Mouse (Mus musculus) liver, postnatal 0 days (tissue): ENCODE data around the gene Gpr65. TPM values are rescaled to one million over a fixed set of nuclear protein-coding genes. Genes with fewer than 3 reads are reported as not detected.
"Not testable (repeated sequence)": the region's sequence is repeated elsewhere in the genome, so short reads cannot be mapped to it uniquely, and the experiment has no call there.

Experiments
- ATAC-seq: fragments of 200-750 bp; cut with Nextera tagmentation; 2 replicates; pipeline ENCODE4 v1.8.0; 2017; ENCODE audit warnings: mild to moderate bottlenecking, moderate library complexity
- DNase-seq: peaks from one replicate; pipeline ENCODE4 v3.0.0-alpha.2; 2016
- H3K27ac ChIP-seq: fragments of 300-500 bp; sonication (generic); 2 replicates; pipeline ENCODE4 v1.5.1; 2014; ENCODE audit warnings: antibody characterized with exemption, moderate library complexity, mild to moderate bottlenecking, low read depth
- H3K27me3 ChIP-seq: fragments of 300-500 bp; sonication (generic); 2 replicates; pipeline ENCODE4 v1.6.1; 2014; ENCODE audit warnings: low read length, control low read depth, mixed read lengths; ENCODE audit not compliant: insufficient read depth
- H3K36me3 ChIP-seq: fragments of 300-500 bp; sonication (generic); replicated peaks from 2 replicates; pipeline ENCODE4 v1.6.1; 2014; ENCODE audit warnings: mild to moderate bottlenecking, control low read depth, low read length, moderate library complexity, mixed read lengths; ENCODE audit not compliant: insufficient read depth
- H3K4me1 ChIP-seq: fragments of 300-500 bp; sonication (generic); 2 replicates; pipeline ENCODE4 v1.6.1; 2014; ENCODE audit warnings: antibody characterized with exemption, mild to moderate bottlenecking, control low read depth; ENCODE audit not compliant: insufficient read depth
- H3K4me2 ChIP-seq: fragments of 300-500 bp; sonication (generic); 2 replicates; pipeline ENCODE4 v1.6.1; 2014; ENCODE audit warnings: low read depth, mild to moderate bottlenecking, low read length, moderate library complexity, mixed read lengths
- H3K4me3 ChIP-seq: fragments of 300-500 bp; sonication (generic); 2 replicates; pipeline ENCODE4 v1.5.1; 2014; ENCODE audit warnings: low read depth, low read length
- H3K9ac ChIP-seq: fragments of 300-500 bp; sonication (generic); replicated peaks from 2 replicates; pipeline ENCODE4 v1.6.1; 2014; ENCODE audit warnings: mild to moderate bottlenecking, moderate library complexity
- H3K9me3 ChIP-seq: fragments of 300-500 bp; sonication (generic); 2 replicates; pipeline ENCODE4 v1.6.1; 2016; ENCODE audit warnings: mild to moderate bottlenecking, control low read depth, low read length, mixed read lengths
- CTCF ChIP-seq: sonication (generic); IDR thresholded peaks from 2 replicates; pipeline ENCODE4 v1.5.1; 2016; ENCODE audit warnings: antibody characterized with exemption, low read depth
- EP300 ChIP-seq: IDR thresholded peaks from 2 replicates; pipeline ENCODE4 v1.6.1; 2016; ENCODE audit warnings: antibody characterized with exemption, low read depth, mild to moderate bottlenecking
- WGBS: fragments of 180-500 bp; shearing (Covaris S2); extraction: QIAGEN DNeasy Blood & Tissue Kit; methylation state at CpG from one replicate; pipeline ENCODE4 v1.1.7; 2014; ENCODE audit not compliant: insufficient replicate concordance; 5-methylcytosine and 5-hydroxymethylcytosine counted together
- polyA plus RNA-seq: library from polyadenylated mRNA; unstranded; fragments of >200 nt; fragmentation: Nextera tagmentation; extraction: Ambion mirVana; gene quantifications from 2 replicates; pipeline ENCODE4 v1.2.1, GENCODE M21; 2015

The Gpr65 gene
- polyA plus RNA-seq, 1 experiment from 2014 or later = 5.1 TPM

- H3K4me2 ChIP-seq = no peak overlapping the region
- H3K36me3 ChIP-seq = no peaks in the 10 kb centered on the region
- no peak overlapping the region for H3K27ac ChIP-seq
- no peaks in the 10 kb centered on the region for H3K9me3 ChIP-seq
- no peak for DNase-seq
- H3K4me1 ChIP-seq = no peaks in the 10 kb centered on the region
- no peak overlapping the region for H3K4me3 ChIP-seq
- WGBS = 86% methylated on average over 8 of the region's 8 CpGs
- H3K27me3 ChIP-seq = no peaks in the 10 kb centered on the region
- no peak overlapping the region for H3K9ac ChIP-seq
- no peak for ATAC-seq
- TF ChIP-seq CTCF (no peak), EP300 (no peak)
These were observed 49.4 kb downstream of the Gpr65 start for GRCm38 (mm10) chr12:98317718-98318340.

DNA sequence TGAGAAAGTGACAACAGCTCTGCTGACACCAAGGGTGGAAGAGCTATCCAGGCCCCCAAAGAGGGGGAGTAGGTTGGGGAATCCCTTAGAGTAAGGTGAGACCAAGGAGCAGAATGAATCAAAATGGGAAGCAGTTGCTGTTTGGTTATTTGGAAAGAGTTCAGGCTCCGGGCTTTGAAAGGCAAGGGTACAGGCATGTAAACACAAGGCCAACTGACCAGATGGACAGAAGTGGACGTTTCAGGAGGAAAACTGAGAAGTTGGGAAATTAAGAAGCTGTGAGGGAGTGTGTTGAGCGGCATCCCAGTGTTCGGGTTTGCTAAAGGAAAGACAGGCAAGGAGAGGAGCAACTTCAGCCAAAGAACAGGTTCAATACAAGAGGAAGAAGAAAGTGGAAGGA is 54.0 kb downstream of the Gpr65 start:
- H3K9me3 ChIP-seq = no peaks in the 10 kb centered on the region
- no peak overlapping the region for H3K4me3 ChIP-seq
- H3K4me2 ChIP-seq = no peak overlapping the region
- no peaks in the 10 kb centered on the region for H3K36me3 ChIP-seq
- no peak overlapping the region for H3K27ac ChIP-seq
- no peak overlapping the region for H3K9ac ChIP-seq
- ATAC-seq = no peak
- DNase-seq = no peak
- WGBS = 70% methylated on average over 4 of the region's 4 CpGs
- no peaks in the 10 kb centered on the region for H3K27me3 ChIP-seq
- TF ChIP-seq EP300 = no peak
- no peaks in the 10 kb centered on the region for H3K4me1 ChIP-seq

GRCm38 (mm10) chr12:98324170-98324569 is 55.7 kb downstream of the Gpr65 start:
- H3K27me3 ChIP-seq, H3K27ac ChIP-seq, H3K9ac ChIP-seq, H3K4me1 ChIP-seq, H3K4me2 ChIP-seq, ATAC-seq, DNase-seq, H3K36me3 ChIP-seq, H3K9me3 ChIP-seq, H3K4me3 ChIP-seq: not testable (repeated sequence)
- no CpG with 5 or more reads among the region's 1 CpGs for WGBS
- peak; percentile 45 for TF ChIP-seq CTCF

Other genes with a start within 250 kb of the Gpr65 start
- 1.8 and 2.2 TPM in 2 replicates for gene Galc, start 9.2 kb upstream of the Gpr65 start, polyA plus RNA-seq